Mouse (Mus musculus): ENCODE data around the gene Aatf. TPM values are rescaled to one million over a fixed set of nuclear protein-coding genes. Genes with fewer than 3 reads are reported as not detected.

The Aatf gene
- polyA plus RNA-seq, 1 experiment from 2014 or later: 44.7 TPM

DNA sequence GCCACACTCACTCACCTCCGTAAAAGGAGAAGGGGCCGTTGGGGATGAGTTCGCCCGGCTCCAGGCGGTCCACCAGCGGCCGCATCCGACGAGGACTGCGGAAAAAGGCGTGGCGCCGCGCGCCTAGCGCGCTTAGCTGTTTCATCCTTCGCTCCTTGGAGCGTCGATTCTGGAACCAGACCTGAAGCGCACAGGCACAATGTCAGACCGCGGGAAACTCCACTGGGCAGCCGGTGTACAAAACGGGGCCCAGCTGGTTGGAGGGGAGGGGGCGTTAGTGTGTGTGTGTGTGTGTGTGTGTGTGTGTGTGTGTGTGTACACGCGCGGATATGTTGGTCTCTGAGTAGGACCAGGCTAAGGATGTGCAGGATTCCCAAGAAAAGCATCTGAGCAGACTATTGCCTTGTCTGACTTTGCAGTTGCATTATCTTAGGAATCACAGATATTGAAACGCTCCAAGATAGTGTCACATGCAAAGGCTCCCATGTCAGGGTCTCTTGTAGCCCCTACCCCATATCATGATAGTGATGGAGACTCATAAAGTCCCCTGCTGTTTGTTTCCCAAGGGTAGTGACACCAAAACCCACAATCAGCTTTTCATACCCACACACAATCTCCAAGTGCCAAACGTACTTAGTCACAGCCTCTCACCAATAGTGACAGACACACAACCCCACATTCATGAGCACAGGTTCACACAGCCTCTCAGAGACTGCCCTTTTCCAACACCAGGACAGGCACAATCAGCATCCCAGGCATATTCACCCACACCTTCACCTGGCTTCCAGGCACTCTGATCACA, 7.1 kb upstream of the Aatf start:
- WGBS (ENCODE audit: insufficient replicate concordance): 11% methylated on average over 31 of the region's 31 CpGs
- H3K4me3 ChIP-seq (replicated peaks): no peak overlapping the region
- no peak for DNase-seq

DNA sequence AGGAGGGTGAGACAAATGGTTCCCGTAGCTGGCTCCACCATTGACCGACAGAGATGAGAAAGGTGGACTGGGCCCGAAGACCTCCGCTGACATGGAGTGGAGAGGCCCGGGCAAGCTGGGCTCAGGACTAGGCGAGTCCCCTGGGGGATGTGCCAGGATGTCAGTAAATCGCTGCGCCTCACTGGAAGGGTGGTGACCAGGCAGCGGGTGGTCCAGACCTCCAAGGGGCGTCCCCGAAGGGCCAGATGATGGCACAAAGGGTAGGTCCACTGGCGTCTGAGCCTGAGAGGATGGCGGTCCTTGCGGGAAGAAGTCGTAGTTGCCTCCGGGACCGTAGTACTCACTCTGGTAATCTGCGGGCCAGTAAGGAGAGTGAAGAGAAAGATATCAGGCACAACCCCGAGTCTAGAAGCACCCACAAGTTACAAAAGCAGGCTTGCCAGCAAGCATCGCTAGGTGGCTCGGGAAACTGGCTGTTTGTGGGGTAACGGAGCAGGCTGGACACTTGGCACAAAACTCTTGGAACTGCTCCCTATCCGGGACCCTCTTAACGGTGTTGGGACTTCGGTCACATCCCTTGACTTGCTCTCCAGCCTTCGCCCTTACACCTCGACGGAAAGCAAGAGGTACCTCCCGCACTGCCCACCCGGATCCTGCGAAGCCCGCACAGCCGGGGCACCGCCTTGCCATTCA, 6.4 kb upstream of the Aatf start:
- no peak for ATAC-seq (ENCODE audit: low read depth)
- WGBS (ENCODE audit: insufficient replicate concordance): 28% methylated on average over 34 of the region's 34 CpGs
- H3K4me1 ChIP-seq (replicated peaks): peaks cover 8% of the 10 kb centered on the region

More for the DNA sequence above, 7.1 kb upstream of the Aatf start:
- no peak for ATAC-seq (ENCODE audit: low read depth)
- H3K9ac ChIP-seq: no peak overlapping the region
- peaks cover 97% of the 10 kb centered on the region for H3K27me3 ChIP-seq
- H3K9me3 ChIP-seq (replicated peaks): no peaks in the 10 kb centered on the region
- H3K4me2 ChIP-seq: no peak overlapping the region
- H3K36me3 ChIP-seq: no peaks in the 10 kb centered on the region
- H3K4me1 ChIP-seq (replicated peaks): peaks cover 15% of the 10 kb centered on the region
- H3K27ac ChIP-seq: no peak overlapping the region

DNA sequence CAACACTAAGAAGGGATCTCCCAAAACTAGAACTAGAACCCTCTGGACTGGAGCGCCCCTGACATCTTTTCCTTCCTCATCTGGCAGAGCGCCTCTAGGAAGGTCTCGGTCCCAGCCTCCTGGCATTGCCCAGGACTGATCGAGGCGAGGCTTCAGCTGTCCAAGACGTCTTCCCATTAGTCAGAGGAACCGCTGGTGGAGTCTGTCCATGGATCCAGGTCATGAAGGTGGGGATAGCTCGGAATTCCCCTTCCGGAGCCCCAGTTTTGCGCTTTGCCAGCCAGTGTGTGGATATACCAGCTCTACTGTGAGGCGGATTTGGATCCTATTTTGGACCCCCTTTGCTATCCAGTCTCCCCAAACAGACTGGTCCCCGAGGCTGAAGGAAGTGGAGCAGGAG, 5.7 kb upstream of the Aatf start:
- H3K27me3 ChIP-seq: peaks cover 97% of the 10 kb centered on the region

More for the DNA sequence above, 6.4 kb upstream of the Aatf start:
- no peak for DNase-seq
- no peaks in the 10 kb centered on the region for H3K36me3 ChIP-seq
- no peak overlapping the region for H3K4me3 ChIP-seq (replicated peaks)
- H3K27me3 ChIP-seq: peaks cover 97% of the 10 kb centered on the region
- no peak overlapping the region for H3K9ac ChIP-seq
- H3K4me2 ChIP-seq: no peak overlapping the region
- H3K27ac ChIP-seq: no peak overlapping the region
- no peaks in the 10 kb centered on the region for H3K9me3 ChIP-seq (replicated peaks)

DNA sequence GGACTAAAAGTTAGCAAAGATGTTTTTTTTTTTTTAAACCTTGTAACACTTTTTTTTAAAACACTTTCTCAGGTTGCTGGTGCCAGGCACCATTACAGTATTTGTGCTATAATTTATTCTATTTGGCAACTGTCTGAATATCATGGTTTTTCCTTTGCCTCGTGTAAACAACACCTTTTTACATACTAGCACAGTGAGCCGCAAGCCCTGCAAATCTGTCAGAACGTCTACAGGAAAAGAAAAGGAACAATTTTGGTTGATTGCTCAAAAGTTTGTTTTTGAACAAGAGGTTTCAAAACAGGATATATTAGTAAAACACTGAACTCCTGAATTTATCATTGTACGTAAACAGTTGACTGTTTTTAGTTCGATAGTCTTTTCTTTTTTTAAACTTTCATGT, 4.9 kb upstream of the Aatf start:
- ATAC-seq (ENCODE audit: low read depth): no peak
- H3K36me3 ChIP-seq: no peaks in the 10 kb centered on the region
- no peak overlapping the region for H3K4me2 ChIP-seq
- H3K9me3 ChIP-seq (replicated peaks): no peaks in the 10 kb centered on the region
- 58% methylated on average over 5 of the region's 5 CpGs for WGBS (ENCODE audit: insufficient replicate concordance)
- no peak overlapping the region for H3K27ac ChIP-seq
- H3K4me3 ChIP-seq (replicated peaks): no peak overlapping the region
- peaks cover 6% of the 10 kb centered on the region for H3K4me1 ChIP-seq (replicated peaks)
- no peak overlapping the region for H3K9ac ChIP-seq
- DNase-seq: no peak
- peaks cover 91% of the 10 kb centered on the region for H3K27me3 ChIP-seq

More for the DNA sequence above, 5.7 kb upstream of the Aatf start:
- Histone ChIP-seq H3K36me3 (no peaks in the 10 kb centered on the region), H3K4me3 (replicated peaks) (no peak overlapping the region), H3K4me2 (no peak overlapping the region), H3K9me3 (replicated peaks) (no peaks in the 10 kb centered on the region), H3K4me1 (replicated peaks) (peaks cover 3% of the 10 kb centered on the region), H3K27ac (no peak overlapping the region), H3K9ac (no peak overlapping the region)
- ATAC-seq (ENCODE audit: low read depth) (no peak), DNase-seq (no peak)
- WGBS (ENCODE audit: insufficient replicate concordance): 48% methylated on average over 12 of the region's 12 CpGs

DNA sequence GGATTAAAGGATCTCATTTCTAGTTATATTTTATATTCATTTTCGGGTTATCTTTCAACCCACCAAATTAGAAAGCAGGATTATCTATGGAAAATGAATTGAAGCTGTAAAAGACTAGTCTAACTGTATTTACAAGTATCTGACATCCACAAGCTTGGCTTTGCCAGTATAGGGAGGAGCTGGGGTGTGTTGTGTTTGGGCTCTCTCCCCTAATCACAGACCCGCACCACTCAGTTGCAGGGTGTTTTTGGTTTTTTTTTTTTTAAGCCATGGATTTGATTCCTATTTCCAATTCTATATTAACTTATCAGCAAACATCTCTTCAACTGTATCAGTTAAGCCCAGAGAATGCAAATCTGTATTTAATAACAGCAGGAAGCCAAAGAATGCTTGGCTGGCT, 4.1 kb upstream of the Aatf start:
- no peak overlapping the region for H3K4me3 ChIP-seq (replicated peaks)
- H3K27ac ChIP-seq: no peak overlapping the region
- H3K9ac ChIP-seq: no peak overlapping the region
- peaks cover 83% of the 10 kb centered on the region for H3K27me3 ChIP-seq
- DNase-seq (no peak), ATAC-seq (ENCODE audit: low read depth) (no peak)
- WGBS (ENCODE audit: insufficient replicate concordance): 34% methylated on average over 2 of the region's 2 CpGs
- H3K4me1 ChIP-seq (replicated peaks): peaks cover 14% of the 10 kb centered on the region
- H3K9me3 ChIP-seq (replicated peaks): no peaks in the 10 kb centered on the region
- H3K4me2 ChIP-seq: no peak overlapping the region
- no peaks in the 10 kb centered on the region for H3K36me3 ChIP-seq

DNA sequence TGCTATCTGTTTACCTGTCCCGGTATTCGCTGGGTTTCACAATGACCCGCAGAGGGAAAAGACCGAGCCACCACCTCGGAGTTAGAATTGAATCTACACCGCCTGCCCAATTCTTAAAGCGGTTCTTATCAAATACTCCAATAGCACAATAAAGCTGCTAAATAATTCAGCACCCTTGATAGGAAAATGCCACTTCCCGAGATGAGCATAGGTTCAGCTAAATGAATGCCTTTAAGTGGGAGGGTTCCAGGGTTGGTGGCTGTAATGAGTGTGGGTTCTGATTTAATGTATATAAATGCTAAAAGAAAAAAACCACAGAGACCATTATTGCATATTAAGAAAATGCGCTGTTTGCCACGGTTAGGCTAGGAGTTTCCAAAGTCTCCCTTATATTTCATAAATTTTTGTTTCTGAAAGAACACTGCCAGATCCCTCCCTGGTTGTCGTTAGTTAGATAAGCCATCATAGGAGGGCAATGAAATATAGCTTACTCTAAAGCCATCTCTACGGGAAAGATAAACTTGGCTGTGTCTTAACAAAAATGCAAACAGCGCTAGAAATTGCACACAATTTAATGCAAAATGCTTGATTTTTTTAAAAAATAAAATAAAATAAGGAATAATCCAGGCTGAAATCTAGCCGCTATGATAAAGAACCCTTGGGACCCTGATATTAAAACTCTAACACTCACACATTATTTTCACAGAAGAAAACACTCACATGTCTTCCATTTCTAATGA, 3.3 kb upstream of the Aatf start:
- H3K4me2 ChIP-seq: no peak overlapping the region
- H3K9me3 ChIP-seq (replicated peaks): no peaks in the 10 kb centered on the region
- H3K27me3 ChIP-seq: peaks cover 75% of the 10 kb centered on the region
- no peak overlapping the region for H3K27ac ChIP-seq
- no peak overlapping the region for H3K9ac ChIP-seq
- H3K4me1 ChIP-seq (replicated peaks): peaks cover 21% of the 10 kb centered on the region
- no peak for DNase-seq
- 9% methylated on average over 14 of the region's 14 CpGs for WGBS (ENCODE audit: insufficient replicate concordance)
- H3K4me3 ChIP-seq (replicated peaks): no peak overlapping the region
- ATAC-seq (ENCODE audit: low read depth): no peak
- H3K36me3 ChIP-seq: peaks cover 4% of the 10 kb centered on the region; the same call in 1 of the 2 replicates

DNA sequence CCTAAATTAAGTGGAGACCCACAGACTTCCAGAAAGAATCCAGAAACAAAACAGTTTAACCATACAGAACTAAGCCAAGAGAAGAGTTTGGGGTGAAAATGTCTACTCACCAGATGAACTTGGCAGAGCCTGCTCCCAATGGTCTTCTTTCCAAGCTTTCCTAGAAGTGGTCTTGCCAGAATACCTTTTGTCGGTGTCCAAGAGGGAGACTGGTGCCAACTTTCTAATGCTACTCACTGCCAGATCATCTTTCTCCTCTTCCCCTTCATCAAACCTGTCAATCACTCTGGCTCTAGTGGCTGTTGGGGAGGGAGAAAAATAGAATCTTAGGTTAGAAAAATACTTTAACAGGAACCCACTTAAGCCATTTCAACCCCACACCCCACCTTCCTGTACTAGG, 1.3 kb downstream of the Aatf start:
- no peak for DNase-seq

DNA sequence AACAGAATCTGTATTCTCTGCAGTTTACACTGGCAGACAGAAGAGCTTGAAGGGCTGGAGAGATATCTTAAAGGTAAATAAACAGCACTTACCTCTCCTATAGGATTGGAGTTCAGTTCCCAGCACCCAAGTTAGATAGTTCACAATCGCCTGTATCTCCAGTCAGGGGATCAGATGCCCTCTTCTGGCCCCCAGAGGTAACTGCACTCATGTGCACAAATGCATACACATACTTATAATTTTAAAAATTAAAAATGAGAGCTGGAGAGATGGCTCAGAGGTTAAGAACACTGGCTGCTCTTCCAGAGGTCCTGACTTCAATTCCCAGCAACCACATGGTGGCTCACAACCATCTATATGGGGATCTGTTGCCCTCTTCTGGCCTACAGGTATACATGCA, 9.0 kb downstream of the Aatf start:
- no peak overlapping the region for H3K4me3 ChIP-seq (replicated peaks)
- no peak for ATAC-seq (ENCODE audit: low read depth)
- H3K36me3 ChIP-seq: peaks cover 68% of the 10 kb centered on the region
- no peak overlapping the region for H3K4me2 ChIP-seq
- DNase-seq: no peak
- H3K27me3 ChIP-seq: no peaks in the 10 kb centered on the region
- no peaks in the 10 kb centered on the region for H3K4me1 ChIP-seq (replicated peaks)
- no peak overlapping the region for H3K27ac ChIP-seq
- 92% methylated on average over 1 of the region's 1 CpGs for WGBS (ENCODE audit: insufficient replicate concordance)
- no peaks in the 10 kb centered on the region for H3K9me3 ChIP-seq (replicated peaks)
- no peak overlapping the region for H3K9ac ChIP-seq

More for the DNA sequence above, 1.3 kb downstream of the Aatf start:
- Histone ChIP-seq H3K4me3 (replicated peaks) (peak overlapping the region; percentile 89), H3K9ac (peak overlapping the region; percentile 91), H3K27ac (no peak overlapping the region), H3K36me3 (peaks cover 44% of the 10 kb centered on the region), H3K4me2 (peak overlapping the region; percentile 86), H3K4me1 (replicated peaks) (peaks cover 21% of the 10 kb centered on the region), H3K9me3 (replicated peaks) (no peaks in the 10 kb centered on the region), H3K27me3 (peaks cover 31% of the 10 kb centered on the region)
- no peak for ATAC-seq (ENCODE audit: low read depth)
- 81% methylated on average over 1 of the region's 1 CpGs for WGBS (ENCODE audit: insufficient replicate concordance)

DNA sequence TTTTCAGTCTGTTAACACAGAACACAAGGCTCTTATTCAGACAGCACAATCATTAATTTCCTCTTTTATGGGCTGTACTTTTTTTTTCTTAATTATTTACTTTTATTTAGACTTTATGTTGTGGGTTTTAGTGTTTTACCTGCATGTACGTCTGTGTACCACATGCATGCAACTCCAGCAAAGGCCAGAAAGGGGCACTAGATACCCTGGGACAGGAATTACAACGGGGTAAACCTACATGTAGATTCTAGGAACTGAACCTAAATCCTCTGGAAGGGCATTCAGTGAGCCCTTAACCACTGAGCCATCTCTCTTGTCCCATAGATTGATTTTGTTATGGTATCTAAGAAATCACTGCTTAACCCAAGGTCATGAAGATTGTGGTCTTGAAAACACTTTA, 15.4 kb downstream of the Aatf start:
- Histone ChIP-seq H3K9ac (no peak overlapping the region), H3K9me3 (replicated peaks) (no peaks in the 10 kb centered on the region), H3K4me1 (replicated peaks) (no peaks in the 10 kb centered on the region), H3K27me3 (no peaks in the 10 kb centered on the region), H3K4me3 (replicated peaks) (no peak overlapping the region), H3K4me2 (no peak overlapping the region), H3K27ac (no peak overlapping the region), H3K36me3 (peaks cover 35% of the 10 kb centered on the region)
- DNase-seq (no peak), ATAC-seq (ENCODE audit: low read depth) (no peak)
- WGBS (ENCODE audit: insufficient replicate concordance): 65% methylated on average over 2 of the region's 2 CpGs

DNA sequence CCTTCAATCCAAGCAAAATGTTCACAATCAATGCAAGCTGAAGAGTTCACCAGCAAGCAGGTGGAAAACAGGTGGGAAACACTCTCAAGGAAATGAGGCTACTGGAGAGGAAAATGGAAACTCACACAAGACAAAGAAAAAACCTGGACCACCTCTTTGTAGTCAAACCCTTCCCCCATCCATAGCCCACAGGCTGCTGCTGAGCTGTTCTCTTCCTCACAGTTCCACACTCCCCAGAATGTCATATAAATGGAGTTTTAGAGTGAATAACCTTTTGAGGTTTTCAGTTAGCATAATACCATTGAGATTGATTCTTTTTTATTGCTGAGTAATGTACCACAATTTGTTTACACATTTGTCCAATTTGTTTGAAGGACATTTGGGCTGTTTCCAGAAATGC, 16.4 kb downstream of the Aatf start:
- no peak for ATAC-seq (ENCODE audit: low read depth)
- Histone ChIP-seq H3K36me3 (peaks cover 35% of the 10 kb centered on the region), H3K4me1 (replicated peaks) (no peaks in the 10 kb centered on the region), H3K9me3 (replicated peaks) (no peaks in the 10 kb centered on the region), H3K9ac (no peak overlapping the region), H3K4me3 (replicated peaks) (no peak overlapping the region), H3K27ac (no peak overlapping the region), H3K4me2 (no peak overlapping the region), H3K27me3 (no peaks in the 10 kb centered on the region)
- no peak for DNase-seq

DNA sequence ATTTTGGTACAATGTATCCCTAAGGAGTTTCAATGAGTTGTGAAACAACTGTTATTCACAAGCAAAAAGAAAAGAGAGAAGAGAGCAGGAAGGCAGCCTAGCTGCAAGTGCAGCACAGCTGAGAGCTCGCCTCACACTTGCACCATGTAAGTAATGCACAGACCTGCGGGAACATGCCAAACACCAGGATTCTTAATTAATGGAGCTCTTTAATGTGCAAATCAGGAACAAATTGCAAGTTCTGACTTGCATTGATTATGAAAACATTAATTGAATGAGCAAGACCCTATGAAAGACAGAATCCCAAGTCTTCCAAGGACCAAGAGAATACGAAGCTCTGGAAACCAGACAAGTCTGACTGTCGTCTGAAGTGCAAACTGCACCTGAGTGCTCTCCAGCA, 17.5 kb downstream of the Aatf start:
- H3K4me1 ChIP-seq (replicated peaks): no peaks in the 10 kb centered on the region
- H3K9me3 ChIP-seq (replicated peaks): no peaks in the 10 kb centered on the region
- no peak overlapping the region for H3K4me3 ChIP-seq (replicated peaks)
- peaks cover 39% of the 10 kb centered on the region for H3K36me3 ChIP-seq
- no peaks in the 10 kb centered on the region for H3K27me3 ChIP-seq
- H3K27ac ChIP-seq: no peak overlapping the region
- WGBS (ENCODE audit: insufficient replicate concordance): 81% methylated on average over 4 of the region's 4 CpGs
- no peak for DNase-seq
- no peak for ATAC-seq (ENCODE audit: low read depth)
- H3K9ac ChIP-seq: no peak overlapping the region
- H3K4me2 ChIP-seq: no peak overlapping the region
